25 mouse cellular contexts compared by ENCODE assay signal in the genomic region with DNA sequence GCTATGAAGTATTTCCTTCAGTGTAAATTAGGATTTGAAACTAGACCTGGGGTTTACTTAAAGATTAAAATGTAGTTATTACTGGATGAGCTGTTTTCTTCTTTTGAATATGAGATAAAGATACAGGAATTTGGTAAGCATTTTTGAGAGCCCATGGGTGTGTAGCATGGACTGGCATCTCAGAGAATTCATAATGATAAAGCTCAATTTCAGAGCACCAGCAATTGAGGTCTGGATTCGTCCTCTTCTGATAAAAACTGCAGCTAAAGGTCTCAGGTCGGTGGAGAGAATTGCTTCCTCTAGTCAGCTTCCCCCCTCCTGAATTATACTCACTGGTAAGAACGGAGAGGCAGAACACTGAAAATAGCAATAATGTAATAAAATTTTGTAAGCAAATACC.
DNase-seq lines count a peak whose midpoint lies in the region; ATAC-seq and TF ChIP-seq lines count a peak whose summit lies in the region.
"Had no signal": no experiment of that assay in that cellular context is flagged by ENCODE, and none has a peak within 500 bp of the region (broad histone marks: within the 10 kb centered on the region; RNA-seq: fewer than 3 reads in every experiment).

No protein-coding gene starts in this region.

- no peak overlapping the region for H3K9ac ChIP-seq in heart, embryonic 16.5 days (ENCODE audit: low read length)
- H3K9ac ChIP-seq in liver, embryonic 11.5 days (ENCODE audit: low read depth, low read length), result no peak overlapping the region
- no peak overlapping the region for H3K9ac ChIP-seq in liver, postnatal 0 days (replicated peaks)
- no peak overlapping the region for H3K9ac ChIP-seq in kidney, embryonic 16.5 days (replicated peaks; ENCODE audit: low read length)
- H3K9ac ChIP-seq: heart, embryonic 12.5 days; intestine, embryonic 15.5 days; limb, embryonic 12.5 days; lung, embryonic 14.5 days; neural tube, embryonic 15.5 days had no signal

- no peak for DNase-seq in heart, adult 11 months
- peak; percentile 48 for DNase-seq in c-Kit-positive CD71-positive TER-119-positive erythroid progenitor cells, embryonic 14.5 days (ENCODE audit: low spot score)
- no peak for DNase-seq in liver, embryonic 11.5 days (ENCODE audit: low spot score)
- DNase-seq in liver, postnatal 0 days, result no peak
- DNase-seq in lung, adult 18-20 months, result no peak
- DNase-seq: B cell, adult 2 months; cerebellum, adult 8-10 months; gastrocnemius, postnatal 36 days; kidney, adult 8-10 months; kidney, postnatal 14 days; layer of hippocampus, postnatal 36 days; lung, embryonic 14.5 days; lung, postnatal 36 days had no signal

- no peak for ATAC-seq in heart, embryonic 16.5 days (replicated peaks; ENCODE audit: extremely low read depth, insufficient read depth, low FRiP score)
- ATAC-seq in liver, embryonic 11.5 days (replicated peaks; ENCODE audit: low FRiP score), result peak; percentile 80
- ATAC-seq in liver, postnatal 0 days, result peak; percentile 80
- ATAC-seq in kidney, embryonic 16.5 days (ENCODE audit: low FRiP score, low TSS enrichment), result no peak
- ATAC-seq: hindbrain, embryonic 16.5 days; intestine, embryonic 15.5 days; Patski had no signal

- no peak overlapping the region; the same call in 1 of the 2 replicates for H3K4me3 ChIP-seq in heart, embryonic 16.5 days (ENCODE audit: low read length)
- no peak overlapping the region for H3K4me3 ChIP-seq in liver, embryonic 11.5 days (ENCODE audit: low read depth, low read length)
- H3K4me3 ChIP-seq in liver, postnatal 0 days (ENCODE audit: low read depth, low read length), result no peak overlapping the region
- H3K4me3 ChIP-seq in kidney, embryonic 16.5 days (ENCODE audit: low read length), result no peak overlapping the region
- H3K4me3 ChIP-seq: embryonic facial prominence, embryonic 10.5 days; heart, embryonic 12.5 days; hindbrain, embryonic 10.5 days; intestine, embryonic 15.5 days; limb, embryonic 12.5 days; neural tube, embryonic 15.5 days had no signal

- H3K9me3 ChIP-seq in heart, embryonic 16.5 days (replicated peaks; ENCODE audit: control insufficient read depth, low read length), result no peaks in the 10 kb centered on the region
- no peaks in the 10 kb centered on the region for H3K9me3 ChIP-seq in liver, embryonic 11.5 days (ENCODE audit: control insufficient read depth, low read length)
- no peaks in the 10 kb centered on the region for H3K9me3 ChIP-seq in liver, postnatal 0 days (ENCODE audit: low read length)
- no peaks in the 10 kb centered on the region for H3K9me3 ChIP-seq in kidney, embryonic 16.5 days (ENCODE audit: low read length)
- H3K9me3 ChIP-seq: embryonic facial prominence, embryonic 10.5 days; G1E; heart, embryonic 12.5 days; hindbrain, embryonic 10.5 days; intestine, embryonic 15.5 days; limb, embryonic 12.5 days; neural tube, embryonic 15.5 days had no signal

- peak overlapping the region; percentile 51 for H3K27ac ChIP-seq in heart, embryonic 16.5 days (ENCODE audit: low read length)
- peak overlapping the region; percentile 36; the same call in 1 of the 2 replicates for H3K27ac ChIP-seq in liver, embryonic 11.5 days (ENCODE audit: low read depth, low read length)
- peak overlapping the region; percentile 11; the same call in 1 of the 2 replicates for H3K27ac ChIP-seq in liver, postnatal 0 days (ENCODE audit: low read depth)
- no peak overlapping the region for H3K27ac ChIP-seq in kidney, embryonic 16.5 days (ENCODE audit: low read length)
- H3K27ac ChIP-seq: embryonic facial prominence, embryonic 10.5 days; hindbrain, embryonic 10.5 days; intestine, embryonic 15.5 days; limb, embryonic 12.5 days; neural tube, embryonic 15.5 days had no signal

- 36% methylated on average over 3 of the region's 3 CpGs for WGBS in heart, embryonic 16.5 days
- WGBS in liver, embryonic 11.5 days, result 23% methylated on average over 3 of the region's 3 CpGs
- 33% methylated on average over 3 of the region's 3 CpGs for WGBS in liver, postnatal 0 days (ENCODE audit: insufficient replicate concordance)
- WGBS in kidney, embryonic 16.5 days, result 63% methylated on average over 3 of the region's 3 CpGs

- H3K36me3 ChIP-seq in heart, embryonic 16.5 days (ENCODE audit: control insufficient read depth, insufficient read depth), result no peaks in the 10 kb centered on the region
- no peaks in the 10 kb centered on the region for H3K36me3 ChIP-seq in liver, embryonic 11.5 days (ENCODE audit: control insufficient read depth, insufficient read depth, low read length)
- H3K36me3 ChIP-seq in liver, postnatal 0 days (replicated peaks; ENCODE audit: insufficient read depth, low read length), result no peaks in the 10 kb centered on the region
- H3K36me3 ChIP-seq in kidney, embryonic 16.5 days (ENCODE audit: insufficient read depth, low read length), result no peaks in the 10 kb centered on the region
- H3K36me3 ChIP-seq: embryonic facial prominence, embryonic 10.5 days; G1E; heart, embryonic 12.5 days; hindbrain, embryonic 10.5 days; intestine, embryonic 15.5 days; limb, embryonic 12.5 days; neural tube, embryonic 15.5 days had no signal

- peaks cover 18% of the 10 kb centered on the region for H3K4me1 ChIP-seq in heart, embryonic 16.5 days (ENCODE audit: control insufficient read depth, insufficient read depth, low read length)
- H3K4me1 ChIP-seq in liver, embryonic 11.5 days (replicated peaks; ENCODE audit: control insufficient read depth, insufficient read depth, low read length), result peaks cover 8% of the 10 kb centered on the region; the same call in 1 of the 2 replicates
- peaks cover 17% of the 10 kb centered on the region for H3K4me1 ChIP-seq in liver, postnatal 0 days (ENCODE audit: insufficient read depth)
- no peaks in the 10 kb centered on the region for H3K4me1 ChIP-seq in kidney, embryonic 16.5 days (ENCODE audit: insufficient read depth, low read length)
- H3K4me1 ChIP-seq: embryonic facial prominence, embryonic 10.5 days; hindbrain, embryonic 10.5 days; intestine, embryonic 15.5 days; neural tube, embryonic 15.5 days had no signal

- peak overlapping the region; percentile 36 for H3K4me2 ChIP-seq in heart, embryonic 16.5 days (ENCODE audit: low read depth, low read length)
- H3K4me2 ChIP-seq in liver, embryonic 11.5 days, result peak overlapping the region; percentile 26; the same call in 1 of the 2 replicates
- no peak overlapping the region for H3K4me2 ChIP-seq in liver, postnatal 0 days (ENCODE audit: low read depth, low read length)
- H3K4me2 ChIP-seq in kidney, embryonic 16.5 days (replicated peaks; ENCODE audit: low read depth, low read length), result no peak overlapping the region
- H3K4me2 ChIP-seq: heart, embryonic 12.5 days; intestine, embryonic 15.5 days; limb, embryonic 12.5 days; lung, embryonic 14.5 days; neural tube, embryonic 15.5 days had no signal

- no peaks in the 10 kb centered on the region for H3K27me3 ChIP-seq in heart, embryonic 16.5 days (ENCODE audit: control insufficient read depth, insufficient read depth, low read length)
- H3K27me3 ChIP-seq in liver, embryonic 11.5 days (replicated peaks; ENCODE audit: control insufficient read depth, insufficient read depth, low read length), result no peaks in the 10 kb centered on the region
- H3K27me3 ChIP-seq in liver, postnatal 0 days (ENCODE audit: insufficient read depth, low read length), result no peaks in the 10 kb centered on the region
- H3K27me3 ChIP-seq in kidney, embryonic 16.5 days (ENCODE audit: insufficient read depth, low read length), result no peaks in the 10 kb centered on the region
- H3K27me3 ChIP-seq: CH12.LX; heart, embryonic 12.5 days; intestine, embryonic 15.5 days; limb, embryonic 12.5 days; neural tube, embryonic 15.5 days; Patski had no signal

- TF ChIP-seq EP300 in liver, postnatal 0 days (IDR thresholded peaks at IDR 0.05; ENCODE audit: low read depth), result no peak

- no peak for TF ChIP-seq CTCF in liver, postnatal 0 days (IDR thresholded peaks at IDR 0.05; ENCODE audit: low read depth)

Comparison
In these comparisons a context has a peak if more than half of its experiments do, and no peak if none do; other contexts are left out.
1. H3K4me2 ChIP-seq: peak in heart, embryonic 16.5 days (single experiment) and liver, embryonic 11.5 days (single experiment); none in liver, postnatal 0 days (single experiment) and kidney, embryonic 16.5 days (single experiment).
2. ATAC-seq: peak in liver, embryonic 11.5 days (single experiment) and liver, postnatal 0 days (single experiment); none in heart, embryonic 16.5 days (single experiment) and kidney, embryonic 16.5 days (single experiment).